Mouse (Mus musculus) lung, embryonic 14.5 days (tissue): ENCODE measurements at regions not wholly inside any gene's neighbourhood (a gene's known extent, or its start where the extent isn't known, plus 50 kb on each side); places are given as distances from the start of the nearest gene placed in this dataset.

Source experiments
- ATAC-seq: fragments of 200-750 bp; cut with Nextera tagmentation; 2 replicates; pipeline ENCODE4 v1.8.0; 2017; ENCODE audit warnings: mild to moderate bottlenecking, moderate TSS enrichment, moderate library complexity; ENCODE audit not compliant: insufficient read depth
- DNase-seq: peaks from one replicate; pipeline ENCODE4 v3.0.0-alpha.2; 2015
- H3K27ac ChIP-seq: fragments of 300-500 bp; sonication (generic); 2 replicates; pipeline ENCODE4 v1.5.1; 2014; ENCODE audit warnings: low read depth, mild to moderate bottlenecking, moderate library complexity
- H3K27me3 ChIP-seq: fragments of 300-500 bp; sonication (generic); 2 replicates; pipeline ENCODE4 v1.6.1; 2014; ENCODE audit warnings: low read length, control low read depth; ENCODE audit not compliant: insufficient read depth
- H3K36me3 ChIP-seq: fragments of 300-500 bp; sonication (generic); 2 replicates; pipeline ENCODE4 v1.6.1; 2014; ENCODE audit warnings: control low read depth; ENCODE audit not compliant: insufficient read depth
- H3K4me1 ChIP-seq: fragments of 300-500 bp; sonication (generic); 2 replicates; pipeline ENCODE4 v1.6.1; 2014; ENCODE audit warnings: antibody characterized with exemption, control low read depth; ENCODE audit not compliant: insufficient read depth
- H3K4me2 ChIP-seq: fragments of 300-500 bp; sonication (generic); 2 replicates; pipeline ENCODE4 v1.6.1; 2014; ENCODE audit warnings: mild to moderate bottlenecking
- H3K4me3 ChIP-seq: fragments of 300-500 bp; sonication (generic); 2 replicates; pipeline ENCODE4 v1.5.1; 2014; ENCODE audit warnings: low read depth, low read length
- H3K9ac ChIP-seq: fragments of 300-500 bp; sonication (generic); 2 replicates; pipeline ENCODE4 v1.6.1; 2014
- H3K9me3 ChIP-seq: fragments of 300-500 bp; sonication (generic); 2 replicates; pipeline ENCODE4 v1.6.1; 2016; ENCODE audit warnings: low read depth, low read length, control low read depth
- CTCF ChIP-seq: IDR thresholded peaks from 2 replicates; pipeline ENCODE4 v1.5.1; 2016; ENCODE audit warnings: antibody characterized with exemption, low read depth
- WGBS: fragments of 180-500 bp; shearing (Covaris S2); extraction: QIAGEN DNeasy Blood & Tissue Kit; methylation state at CpG from one replicate; pipeline ENCODE4 v1.1.7; 2014; 5-methylcytosine and 5-hydroxymethylcytosine counted together

DNA sequence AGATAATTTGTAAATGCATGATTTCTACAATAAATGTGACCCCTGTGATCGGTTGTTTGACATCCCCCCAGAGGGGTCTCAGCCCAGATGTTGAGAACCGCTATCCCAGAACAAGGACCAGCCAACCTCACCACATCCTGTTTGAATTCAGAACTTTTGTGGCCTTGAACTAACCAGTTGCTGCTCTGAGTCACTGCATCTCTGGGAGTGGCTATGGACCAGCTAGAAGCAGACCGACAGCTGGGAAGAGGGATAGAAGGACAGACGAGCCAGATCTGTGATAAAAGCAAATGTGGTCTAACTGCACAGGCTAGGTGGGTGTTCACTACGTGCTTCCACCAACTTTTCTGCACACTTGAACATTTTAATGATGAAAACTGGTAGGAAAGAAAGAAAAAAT is 89.0 kb downstream of the Kctd15 start:
- H3K9ac ChIP-seq = no peak overlapping the region

DNA sequence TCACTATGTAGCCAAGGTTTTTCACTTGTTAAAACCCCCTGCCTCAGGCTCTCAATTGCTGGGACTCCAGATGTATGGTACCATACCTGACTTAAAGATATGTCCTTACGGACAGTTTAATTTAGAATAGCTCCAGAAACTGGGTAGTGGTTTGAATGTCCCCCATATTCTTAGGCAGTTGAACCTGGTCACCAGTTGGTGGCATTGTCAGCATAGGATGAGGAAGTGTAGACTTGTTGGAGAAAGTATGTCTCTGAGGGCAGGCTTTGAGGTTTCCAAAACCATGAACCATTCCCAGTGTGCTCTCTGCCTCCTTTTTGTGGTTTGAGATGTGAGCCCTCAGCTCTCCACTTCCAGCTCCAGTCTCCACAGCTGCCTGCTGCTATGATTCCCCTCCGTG is 94.4 kb downstream of the Kctd15 start:
- no peaks in the 10 kb centered on the region for H3K9me3 ChIP-seq
- DNase-seq = peak; percentile 24
- no peak overlapping the region for H3K4me2 ChIP-seq
- H3K9ac ChIP-seq = no peak overlapping the region
- no peaks in the 10 kb centered on the region for H3K4me1 ChIP-seq
- no peak overlapping the region for H3K27ac ChIP-seq
- WGBS = 87% methylated on average over 2 of the region's 2 CpGs
- H3K36me3 ChIP-seq = no peaks in the 10 kb centered on the region
- TF ChIP-seq CTCF = peak; percentile 31; the same call in 1 of the 2 replicates
- no peak overlapping the region for H3K4me3 ChIP-seq
- H3K27me3 ChIP-seq = no peaks in the 10 kb centered on the region
- no peak for ATAC-seq

More for the DNA sequence above, 89.0 kb downstream of the Kctd15 start:
- H3K27me3 ChIP-seq = no peaks in the 10 kb centered on the region
- 0 out of 2 replicates have a peak, but pooled peaks cover 7% of the 10 kb centered on the region for H3K4me1 ChIP-seq
- no peak overlapping the region for H3K4me3 ChIP-seq
- H3K27ac ChIP-seq = no peak overlapping the region
- H3K36me3 ChIP-seq = no peaks in the 10 kb centered on the region
- H3K4me2 ChIP-seq = no peak overlapping the region
- no peak for TF ChIP-seq CTCF
- H3K9me3 ChIP-seq = no peaks in the 10 kb centered on the region
- DNase-seq = no peak
- no peak for ATAC-seq
- WGBS = 57% methylated on average over 5 of the region's 5 CpGs

DNA sequence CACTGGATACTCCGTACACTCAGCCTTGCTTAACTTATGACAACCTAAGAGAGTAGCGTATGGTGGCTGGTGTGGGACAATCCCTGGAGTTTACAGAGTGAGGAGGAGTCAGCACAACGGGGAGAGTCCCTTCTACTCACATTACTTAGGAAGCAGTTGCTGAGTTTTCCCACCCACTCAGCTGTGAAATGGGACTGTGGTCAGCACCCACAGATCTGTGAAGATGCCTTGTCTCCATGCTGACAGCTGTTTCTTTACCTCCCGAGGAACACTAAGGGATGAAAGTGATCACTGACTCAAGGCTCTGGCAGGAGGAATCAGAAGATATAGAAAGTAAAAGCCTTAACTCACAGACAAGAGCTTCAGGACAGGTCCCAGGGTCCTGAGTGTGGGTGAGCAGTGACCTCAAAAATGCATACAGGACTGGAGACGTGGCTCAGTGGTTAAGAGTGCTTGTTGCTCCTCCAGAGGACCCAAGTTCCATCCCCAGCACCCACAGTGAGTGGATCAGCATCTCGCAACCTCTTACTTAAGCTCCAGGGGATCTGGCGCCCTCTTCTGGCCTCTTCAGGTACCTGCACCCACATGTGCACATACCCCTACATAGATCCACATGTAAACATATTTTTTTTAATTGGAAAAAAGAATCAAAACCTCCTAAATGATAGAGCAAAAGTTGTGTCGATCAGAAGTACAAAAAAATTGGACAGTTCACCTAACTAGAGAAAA is 97.8 kb downstream of the Kctd15 start:
- Histone ChIP-seq H3K9ac (no peak overlapping the region), H3K27ac (no peak overlapping the region), H3K36me3 (no peaks in the 10 kb centered on the region), H3K27me3 (no peaks in the 10 kb centered on the region), H3K4me2 (no peak overlapping the region), H3K4me3 (no peak overlapping the region), H3K4me1 (no peaks in the 10 kb centered on the region), H3K9me3 (no peaks in the 10 kb centered on the region)
- DNase-seq (no peak), ATAC-seq (no peak)
- TF ChIP-seq CTCF = peak; percentile 37
- 81% methylated on average over 8 of the region's 8 CpGs for WGBS

DNA sequence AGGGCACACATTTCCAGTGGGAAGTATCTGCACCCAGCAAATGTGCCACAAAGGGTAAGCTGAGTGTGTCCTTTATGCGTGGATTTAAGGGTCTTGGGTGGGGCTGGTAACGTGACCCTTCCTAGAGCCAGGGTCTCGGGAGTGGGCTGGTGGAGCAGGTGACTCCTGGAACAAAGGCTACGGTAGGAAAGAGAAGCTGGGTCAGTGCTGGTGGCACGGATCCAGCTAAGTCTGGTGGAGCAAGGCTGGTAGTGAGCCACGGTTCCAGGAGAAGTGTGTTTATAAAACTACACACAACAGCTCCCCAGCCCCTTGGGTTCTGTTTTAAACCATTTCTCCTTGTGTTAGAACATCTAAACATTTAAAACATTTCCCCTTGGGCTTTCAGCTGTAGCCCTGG is 101.3 kb downstream of the Kctd15 start:
- no peaks in the 10 kb centered on the region for H3K9me3 ChIP-seq
- WGBS = 47% methylated on average over 6 of the region's 6 CpGs
- no peaks in the 10 kb centered on the region for H3K36me3 ChIP-seq
- ATAC-seq (no peak), DNase-seq (no peak)
- no peak overlapping the region for H3K9ac ChIP-seq
- TF ChIP-seq CTCF = no peak
- no peak overlapping the region for H3K27ac ChIP-seq
- H3K4me3 ChIP-seq = no peak overlapping the region
- no peaks in the 10 kb centered on the region for H3K27me3 ChIP-seq
- no peaks in the 10 kb centered on the region for H3K4me1 ChIP-seq
- H3K4me2 ChIP-seq = no peak overlapping the region

DNA sequence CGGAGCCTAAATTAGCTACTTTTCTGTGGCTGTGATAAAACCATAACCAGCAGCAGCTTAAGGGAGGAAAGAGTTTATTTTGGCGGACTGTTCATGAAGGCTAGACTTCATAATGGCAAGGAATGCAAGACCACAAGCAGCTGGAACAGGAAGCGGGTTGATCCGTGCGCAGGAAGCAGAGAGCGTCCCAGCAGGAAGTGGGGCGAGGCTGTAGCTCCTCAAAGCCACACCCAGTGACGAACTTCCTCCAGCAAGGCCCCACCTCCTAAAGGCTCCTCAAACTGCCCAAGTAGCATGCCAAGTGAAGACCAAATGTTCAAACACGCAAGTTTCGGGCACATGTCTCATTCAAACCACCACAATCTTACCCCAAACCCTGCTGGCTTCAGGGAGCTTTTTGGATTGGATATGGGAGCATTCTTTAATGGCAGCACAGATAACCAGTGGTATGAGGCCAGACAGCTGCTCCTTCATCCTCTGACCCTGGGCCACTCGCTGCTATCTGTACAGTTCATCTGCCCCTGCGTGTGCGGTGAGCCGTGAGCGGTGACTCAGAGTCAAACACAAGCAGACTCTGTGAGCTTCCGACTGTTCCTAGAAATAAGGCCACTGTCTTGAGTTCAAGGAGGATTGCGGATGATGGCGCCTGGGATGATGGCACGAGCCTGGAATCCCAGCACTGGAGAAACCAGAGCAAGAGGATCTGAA is 109.8 kb downstream of the Kctd15 start:
- Histone ChIP-seq H3K27ac (no peak overlapping the region), H3K4me3 (no peak overlapping the region), H3K9me3 (no peaks in the 10 kb centered on the region), H3K36me3 (no peaks in the 10 kb centered on the region), H3K27me3 (no peaks in the 10 kb centered on the region), H3K4me2 (no peak overlapping the region), H3K4me1 (no peaks in the 10 kb centered on the region), H3K9ac (no peak overlapping the region)
- no peak for TF ChIP-seq CTCF
- WGBS = 74% methylated on average over 19 of the region's 19 CpGs
- DNase-seq (no peak), ATAC-seq (no peak)

DNA sequence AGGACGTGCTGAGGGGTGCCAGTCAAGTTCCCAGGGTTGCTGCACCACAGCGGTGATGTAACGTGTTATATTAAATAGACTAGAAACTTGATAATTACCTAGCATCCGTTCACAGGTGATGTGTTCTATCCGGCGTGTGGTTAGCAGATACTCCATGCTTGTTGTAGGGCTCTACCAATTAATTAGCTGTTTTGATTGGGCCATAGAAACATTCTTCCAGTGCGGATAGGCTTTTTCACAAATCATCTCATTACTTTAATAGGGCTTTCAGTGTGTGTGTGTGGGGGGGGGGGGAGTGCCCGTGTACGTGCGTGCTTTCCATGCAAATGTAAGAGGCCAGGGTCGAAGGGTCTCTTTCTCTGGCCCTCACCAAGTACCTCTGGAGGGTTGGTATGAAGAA is 110.6 kb downstream of the Kctd15 start:
- H3K27ac ChIP-seq = no peak overlapping the region
- H3K4me1 ChIP-seq = no peaks in the 10 kb centered on the region
- TF ChIP-seq CTCF = no peak
- WGBS = 86% methylated on average over 11 of the region's 11 CpGs
- ATAC-seq (no peak), DNase-seq (no peak)
- no peak overlapping the region for H3K4me3 ChIP-seq
- no peaks in the 10 kb centered on the region for H3K36me3 ChIP-seq
- H3K4me2 ChIP-seq = no peak overlapping the region
- H3K27me3 ChIP-seq = no peaks in the 10 kb centered on the region
- no peaks in the 10 kb centered on the region for H3K9me3 ChIP-seq
- no peak overlapping the region for H3K9ac ChIP-seq

DNA sequence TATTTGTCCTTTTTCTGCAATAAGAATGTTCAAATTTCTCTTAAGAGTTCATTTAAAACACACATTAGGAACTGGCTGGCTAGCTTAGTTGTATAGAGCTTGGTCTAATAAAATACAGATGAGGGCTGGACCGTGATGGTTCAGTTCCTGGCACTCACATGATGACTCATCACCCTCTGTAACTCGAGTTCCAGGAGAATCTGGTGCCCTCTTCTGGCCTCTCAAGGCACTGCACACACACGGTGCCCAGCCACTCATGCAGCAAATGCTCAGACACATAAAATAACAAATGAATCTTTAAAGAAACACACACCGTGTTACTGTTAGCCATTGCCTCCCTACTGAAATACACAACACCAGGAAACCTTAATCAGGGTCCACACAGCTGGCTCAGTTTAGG is 114.6 kb downstream of the Kctd15 start:
- DNase-seq (no peak), ATAC-seq (no peak)
- TF ChIP-seq CTCF = peak; percentile 49
- Histone ChIP-seq H3K9me3 (no peaks in the 10 kb centered on the region), H3K27ac (no peak overlapping the region), H3K4me1 (0 out of 2 replicates have a peak, but pooled peaks cover 4% of the 10 kb centered on the region), H3K4me2 (no peak overlapping the region), H3K36me3 (no peaks in the 10 kb centered on the region), H3K27me3 (no peaks in the 10 kb centered on the region), H3K4me3 (no peak overlapping the region), H3K9ac (no peak overlapping the region)
- 67% methylated on average over 4 of the region's 4 CpGs for WGBS
